Mouse (Mus musculus): ENCODE measurements around the gene Gpr107. TPM values are rescaled to one million over a fixed set of nuclear protein-coding genes. Genes with fewer than 3 reads are reported as not detected.

The Gpr107 gene
- polyA plus RNA-seq, 1 experiment from 2014 or later: 38.1 TPM

GRCm38 (mm10) chr2:31130815-31131299, 21.3 kb upstream of the Gpr107 start:
- Histone ChIP-seq H3K4me2 (no peak overlapping the region), H3K27me3 (no peaks in the 10 kb centered on the region), H3K27ac (0 out of 2 replicates have a peak overlapping the region, but pooled peaks have one; percentile 30), H3K4me3 (no peak overlapping the region), H3K9me3 (no peaks in the 10 kb centered on the region), H3K4me1 (replicated peaks) (peaks cover 23% of the 10 kb centered on the region), H3K9ac (no peak overlapping the region), H3K36me3 (no peaks in the 10 kb centered on the region)
- ATAC-seq (ENCODE audit: low FRiP score): no peak
- WGBS: 76% methylated on average over 8 of the region's 8 CpGs

GRCm38 (mm10) chr2:31132682-31133081, 19.4 kb upstream of the Gpr107 start:
- H3K4me3 ChIP-seq: no peak overlapping the region

GRCm38 (mm10) chr2:31133981-31134380, 18.1 kb upstream of the Gpr107 start:
- Histone ChIP-seq H3K27me3 (no peaks in the 10 kb centered on the region), H3K27ac (no peak overlapping the region), H3K4me1 (replicated peaks) (peaks cover 15% of the 10 kb centered on the region), H3K36me3 (no peaks in the 10 kb centered on the region), H3K4me3 (no peak overlapping the region), H3K4me2 (no peak overlapping the region), H3K9ac (no peak overlapping the region), H3K9me3 (no peaks in the 10 kb centered on the region)
- 74% methylated on average over 4 of the region's 4 CpGs for WGBS
- no peak for ATAC-seq (ENCODE audit: low FRiP score)

More at GRCm38 (mm10) chr2:31132682-31133081, 19.4 kb upstream of the Gpr107 start:
- WGBS: 60% methylated on average over 8 of the region's 8 CpGs
- Histone ChIP-seq H3K27me3 (no peaks in the 10 kb centered on the region), H3K4me1 (replicated peaks) (peaks cover 19% of the 10 kb centered on the region), H3K4me2 (no peak overlapping the region), H3K9me3 (no peaks in the 10 kb centered on the region), H3K36me3 (no peaks in the 10 kb centered on the region), H3K9ac (no peak overlapping the region), H3K27ac (0 out of 2 replicates have a peak overlapping the region, but pooled peaks have one; percentile 8)
- no peak for ATAC-seq (ENCODE audit: low FRiP score)

GRCm38 (mm10) chr2:31135512-31135931, 16.6 kb upstream of the Gpr107 start:
- WGBS: 70% methylated on average over 13 of the region's 13 CpGs
- no peak for ATAC-seq (ENCODE audit: low FRiP score)
- H3K27me3 ChIP-seq: 0 out of 2 replicates have a peak, but pooled peaks cover 6% of the 10 kb centered on the region

GRCm38 (mm10) chr2:31136338-31136737, 15.8 kb upstream of the Gpr107 start:
- Histone ChIP-seq H3K9ac (no peak overlapping the region), H3K4me2 (no peak overlapping the region), H3K27ac (peak overlapping the region; percentile 12; the same call in 1 of the 2 replicates), H3K4me3 (no peak overlapping the region), H3K27me3 (0 out of 2 replicates have a peak, but pooled peaks cover 6% of the 10 kb centered on the region), H3K36me3 (no peaks in the 10 kb centered on the region), H3K9me3 (no peaks in the 10 kb centered on the region), H3K4me1 (replicated peaks) (peaks cover 26% of the 10 kb centered on the region)
- ATAC-seq (ENCODE audit: low FRiP score): no peak
- 76% methylated on average over 13 of the region's 13 CpGs for WGBS

More at GRCm38 (mm10) chr2:31135512-31135931, 16.6 kb upstream of the Gpr107 start:
- H3K4me3 ChIP-seq: no peak overlapping the region
- no peaks in the 10 kb centered on the region for H3K9me3 ChIP-seq
- no peak overlapping the region for H3K27ac ChIP-seq
- H3K9ac ChIP-seq: no peak overlapping the region
- no peaks in the 10 kb centered on the region for H3K36me3 ChIP-seq
- peaks cover 27% of the 10 kb centered on the region for H3K4me1 ChIP-seq (replicated peaks)
- no peak overlapping the region for H3K4me2 ChIP-seq

- no peak overlapping the region for H3K9ac ChIP-seq
Observed at GRCm38 (mm10) chr2:31137018-31137590, 15.0 kb upstream of the Gpr107 start.

GRCm38 (mm10) chr2:31139174-31139632, 12.9 kb upstream of the Gpr107 start:
- no peaks in the 10 kb centered on the region for H3K36me3 ChIP-seq
- WGBS: 88% methylated on average over 10 of the region's 10 CpGs

More at GRCm38 (mm10) chr2:31137018-31137590, 15.0 kb upstream of the Gpr107 start:
- Histone ChIP-seq H3K4me1 (replicated peaks) (peaks cover 25% of the 10 kb centered on the region), H3K27ac (no peak overlapping the region), H3K4me3 (no peak overlapping the region), H3K4me2 (no peak overlapping the region), H3K9me3 (no peaks in the 10 kb centered on the region), H3K36me3 (no peaks in the 10 kb centered on the region), H3K27me3 (0 out of 2 replicates have a peak, but pooled peaks cover 6% of the 10 kb centered on the region)
- 79% methylated on average over 14 of the region's 14 CpGs for WGBS
- ATAC-seq (ENCODE audit: low FRiP score): no peak

GRCm38 (mm10) chr2:31139991-31140771, 11.9 kb upstream of the Gpr107 start:
- peaks cover 30% of the 10 kb centered on the region for H3K4me1 ChIP-seq (replicated peaks)
- ATAC-seq (ENCODE audit: low FRiP score): no peak
- peaks cover 5% of the 10 kb centered on the region; the same call in 1 of the 2 replicates for H3K36me3 ChIP-seq
- H3K27ac ChIP-seq: no peak overlapping the region
- H3K9me3 ChIP-seq: no peaks in the 10 kb centered on the region
- 81% methylated on average over 12 of the region's 12 CpGs for WGBS
- peak overlapping the region; percentile 87 for H3K4me3 ChIP-seq
- H3K9ac ChIP-seq: peak overlapping the region; percentile 96
- H3K4me2 ChIP-seq: peak overlapping the region; percentile 84
- peaks cover 18% of the 10 kb centered on the region; the same call in 1 of the 2 replicates for H3K27me3 ChIP-seq

More at GRCm38 (mm10) chr2:31139174-31139632, 12.9 kb upstream of the Gpr107 start:
- H3K9ac ChIP-seq: no peak overlapping the region
- H3K4me2 ChIP-seq: no peak overlapping the region
- H3K4me3 ChIP-seq: no peak overlapping the region
- H3K4me1 ChIP-seq (replicated peaks): peaks cover 30% of the 10 kb centered on the region
- ATAC-seq (ENCODE audit: low FRiP score): no peak
- peaks cover 17% of the 10 kb centered on the region; the same call in 1 of the 2 replicates for H3K27me3 ChIP-seq
- no peaks in the 10 kb centered on the region for H3K9me3 ChIP-seq
- no peak overlapping the region for H3K27ac ChIP-seq

GRCm38 (mm10) chr2:31140772-31141073, 11.4 kb upstream of the Gpr107 start:
- peaks cover 18% of the 10 kb centered on the region; the same call in 1 of the 2 replicates for H3K27me3 ChIP-seq
- peak overlapping the region; percentile 91; the same call in 1 of the 2 replicates for H3K27ac ChIP-seq
- H3K4me1 ChIP-seq (replicated peaks): peaks cover 30% of the 10 kb centered on the region
- WGBS: 9% methylated on average over 10 of the region's 10 CpGs
- peak overlapping the region; percentile 96 for H3K9ac ChIP-seq
- H3K4me3 ChIP-seq: peak overlapping the region; percentile 87
- peak overlapping the region; percentile 84 for H3K4me2 ChIP-seq
- peaks cover 9% of the 10 kb centered on the region; the same call in 1 of the 2 replicates for H3K36me3 ChIP-seq
- ATAC-seq (ENCODE audit: low FRiP score): 0 out of 2 replicates have a peak, but pooled peaks have one; percentile 1
- no peaks in the 10 kb centered on the region for H3K9me3 ChIP-seq

GRCm38 (mm10) chr2:31141074-31141866, 10.8 kb upstream of the Gpr107 start:
- Histone ChIP-seq H3K4me3 (peak overlapping the region; percentile 87), H3K36me3 (peaks cover 13% of the 10 kb centered on the region), H3K27me3 (peaks cover 18% of the 10 kb centered on the region; the same call in 1 of the 2 replicates), H3K9me3 (no peaks in the 10 kb centered on the region), H3K4me1 (replicated peaks) (peaks cover 30% of the 10 kb centered on the region), H3K4me2 (peak overlapping the region; percentile 84), H3K27ac (peak overlapping the region; percentile 91), H3K9ac (peak overlapping the region; percentile 96)
- 1% methylated on average over 63 of the region's 78 CpGs for WGBS
- ATAC-seq (ENCODE audit: low FRiP score): peak; percentile 70

GRCm38 (mm10) chr2:31141867-31142454, 10.2 kb upstream of the Gpr107 start, which contains the start of gene Fnbp1:
Fnbp1 (minus strand) TSS chr2:31142008.
- under 1% methylated on average over 55 of the region's 59 CpGs for WGBS
- Histone ChIP-seq H3K4me3 (peak within 1 kb of the TSS; percentile 87), H3K4me1 (replicated peaks) (peaks cover 30% of the 10 kb centered on the region), H3K9ac (peak within 1 kb of the TSS; percentile 96), H3K27ac (peak within 1 kb of the TSS; percentile 91), H3K4me2 (peak within 1 kb of the TSS; percentile 84), H3K27me3 (peaks cover 18% of the 10 kb centered on the region; the same call in 1 of the 2 replicates), H3K36me3 (peaks cover 19% of the 10 kb centered on the region), H3K9me3 (no peaks in the 10 kb centered on the region)
- peak; percentile 95 for ATAC-seq (ENCODE audit: low FRiP score)
